Mouse (Mus musculus): Measurements from ENCODE around the gene Pkig. TPM values are rescaled to one million over a fixed set of nuclear protein-coding genes. Genes with fewer than 3 reads are reported as not detected.

Gene Pkig
- polyA plus RNA-seq, 1 experiment from 2014 or later: 105 TPM

- no peaks in the 10 kb centered on the region for H3K27me3 ChIP-seq
- no peak overlapping the region for H3K4me2 ChIP-seq
- peaks cover 19% of the 10 kb centered on the region; the same call in 1 of the 2 replicates for H3K4me1 ChIP-seq
- H3K9ac ChIP-seq: no peak overlapping the region
- no peaks in the 10 kb centered on the region for H3K9me3 ChIP-seq
- H3K27ac ChIP-seq: no peak overlapping the region
- ATAC-seq (ENCODE audit: insufficient number of reproducible peaks, insufficient read depth, low FRiP score, low TSS enrichment, low read depth): no peak
- 80% methylated on average over 3 of the region's 3 CpGs for WGBS
- H3K36me3 ChIP-seq: no peaks in the 10 kb centered on the region
- no peak overlapping the region for H3K4me3 ChIP-seq
Measured at GRCm38 (mm10) chr2:163713340-163713739, 55.2 kb downstream of the Pkig start.

DNA sequence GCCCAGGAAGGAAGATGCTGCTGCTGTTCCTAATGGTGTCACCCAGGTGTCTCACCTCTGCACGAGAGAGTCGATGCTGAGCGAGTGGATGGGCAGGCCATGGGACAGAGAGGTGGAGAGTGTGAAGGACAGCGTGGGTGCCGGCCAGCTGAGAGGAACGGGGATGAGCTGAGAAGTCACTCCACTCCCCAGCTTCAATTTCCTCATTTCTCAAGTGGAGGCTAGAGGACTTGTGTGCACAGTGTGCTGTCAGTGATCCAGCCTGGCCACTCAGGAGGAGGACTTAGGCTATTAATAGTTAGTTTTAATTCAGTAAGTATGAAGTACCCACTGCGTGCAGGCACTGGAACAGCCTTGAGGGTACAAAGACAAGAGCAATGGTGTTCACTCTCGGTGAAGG is 58.3 kb downstream of the Pkig start:
- peaks cover 24% of the 10 kb centered on the region for H3K4me1 ChIP-seq
- no peak overlapping the region for H3K4me3 ChIP-seq
- no peak for ATAC-seq (ENCODE audit: insufficient number of reproducible peaks, insufficient read depth, low FRiP score, low TSS enrichment, low read depth)
- no peaks in the 10 kb centered on the region for H3K36me3 ChIP-seq
- 61% methylated on average over 8 of the region's 8 CpGs for WGBS
- no peak overlapping the region for H3K4me2 ChIP-seq
- H3K27ac ChIP-seq: peak overlapping the region; percentile 55; the same call in 1 of the 2 replicates
- H3K9ac ChIP-seq: 0 out of 2 replicates have a peak overlapping the region, but pooled peaks have one; percentile 40
- H3K9me3 ChIP-seq: no peaks in the 10 kb centered on the region
- no peaks in the 10 kb centered on the region for H3K27me3 ChIP-seq

DNA sequence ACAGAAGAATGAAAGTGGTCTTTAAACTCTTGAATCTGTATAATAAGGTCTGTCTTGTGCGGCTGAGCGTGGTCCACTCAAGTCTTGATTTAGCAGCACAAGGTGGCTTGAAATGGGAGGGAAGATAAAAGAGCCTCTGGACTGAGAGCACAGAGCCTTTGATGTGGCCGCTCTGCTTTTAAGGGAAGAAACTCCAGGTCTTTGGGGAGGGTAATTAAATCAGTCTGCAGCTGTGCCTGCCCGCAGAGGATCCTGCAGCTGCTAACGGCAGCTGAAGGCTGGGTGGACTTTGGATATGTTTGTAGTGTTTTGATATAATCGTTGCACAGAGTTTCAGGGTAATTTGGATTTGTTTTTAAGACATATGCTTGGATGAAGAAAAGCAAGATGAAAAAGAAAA is 58.7 kb downstream of the Pkig start:
- peak overlapping the region; percentile 55; the same call in 1 of the 2 replicates for H3K27ac ChIP-seq
- peaks cover 24% of the 10 kb centered on the region for H3K4me1 ChIP-seq
- no peak overlapping the region for H3K4me3 ChIP-seq
- H3K9me3 ChIP-seq: no peaks in the 10 kb centered on the region
- H3K9ac ChIP-seq: no peak overlapping the region
- H3K36me3 ChIP-seq: 0 out of 2 replicates have a peak, but pooled peaks cover 2% of the 10 kb centered on the region
- H3K4me2 ChIP-seq: no peak overlapping the region
- no peaks in the 10 kb centered on the region for H3K27me3 ChIP-seq
- no peak for ATAC-seq (ENCODE audit: insufficient number of reproducible peaks, insufficient read depth, low FRiP score, low TSS enrichment, low read depth)
- 9% methylated on average over 6 of the region's 6 CpGs for WGBS

DNA sequence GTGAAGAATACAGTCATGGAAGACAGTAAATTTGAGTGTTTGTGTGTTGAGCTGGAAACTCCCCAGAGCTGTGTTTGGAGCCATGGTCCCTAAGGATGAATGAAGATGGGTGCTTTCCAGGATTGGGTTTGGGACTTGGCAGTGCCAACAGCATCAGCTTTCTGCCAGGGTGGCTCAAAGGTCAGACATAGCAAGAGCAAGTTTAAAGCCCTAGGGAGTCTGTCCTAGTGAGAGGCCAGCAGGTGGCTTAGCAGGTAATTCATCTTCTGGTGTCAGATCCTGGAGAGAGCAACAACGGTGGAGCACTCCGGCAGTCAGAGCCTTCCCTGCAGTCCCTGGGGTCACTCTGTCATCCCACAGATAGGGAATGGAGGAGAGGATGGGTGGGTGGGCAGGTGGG is 60.3 kb downstream of the Pkig start:
- Histone ChIP-seq H3K27me3 (no peaks in the 10 kb centered on the region), H3K4me3 (no peak overlapping the region), H3K36me3 (0 out of 2 replicates have a peak, but pooled peaks cover 15% of the 10 kb centered on the region), H3K4me1 (peaks cover 19% of the 10 kb centered on the region), H3K4me2 (no peak overlapping the region), H3K9ac (0 out of 2 replicates have a peak overlapping the region, but pooled peaks have one; percentile 38), H3K9me3 (no peaks in the 10 kb centered on the region), H3K27ac (no peak overlapping the region)
- WGBS: 68% methylated on average over 2 of the region's 2 CpGs
- no peak for ATAC-seq (ENCODE audit: insufficient number of reproducible peaks, insufficient read depth, low FRiP score, low TSS enrichment, low read depth)

- H3K4me3 ChIP-seq: no peak overlapping the region
- no peak overlapping the region for H3K27ac ChIP-seq
- H3K36me3 ChIP-seq: 0 out of 2 replicates have a peak, but pooled peaks cover 15% of the 10 kb centered on the region
- H3K4me1 ChIP-seq: peaks cover 19% of the 10 kb centered on the region
- peak; percentile 40; the same call in 1 of the 2 replicates for ATAC-seq (ENCODE audit: insufficient number of reproducible peaks, insufficient read depth, low FRiP score, low TSS enrichment, low read depth)
- H3K9ac ChIP-seq: 0 out of 2 replicates have a peak overlapping the region, but pooled peaks have one; percentile 38
- WGBS: 45% methylated on average over 9 of the region's 9 CpGs
- no peaks in the 10 kb centered on the region for H3K27me3 ChIP-seq
- no peaks in the 10 kb centered on the region for H3K9me3 ChIP-seq
- no peak overlapping the region for H3K4me2 ChIP-seq
Measured at GRCm38 (mm10) chr2:163718951-163719603, 60.9 kb downstream of the Pkig start.

- 51% methylated on average over 4 of the region's 4 CpGs for WGBS
- no peak for ATAC-seq (ENCODE audit: insufficient number of reproducible peaks, insufficient read depth, low FRiP score, low TSS enrichment, low read depth)
- no peaks in the 10 kb centered on the region for H3K9me3 ChIP-seq
- no peak overlapping the region for H3K27ac ChIP-seq
- 0 out of 2 replicates have a peak, but pooled peaks cover 15% of the 10 kb centered on the region for H3K36me3 ChIP-seq
- H3K27me3 ChIP-seq: no peaks in the 10 kb centered on the region
- no peak overlapping the region for H3K9ac ChIP-seq
- H3K4me2 ChIP-seq: no peak overlapping the region
- H3K4me3 ChIP-seq: no peak overlapping the region
- peaks cover 19% of the 10 kb centered on the region for H3K4me1 ChIP-seq
Measured at GRCm38 (mm10) chr2:163719616-163720015, 61.4 kb downstream of the Pkig start.

DNA sequence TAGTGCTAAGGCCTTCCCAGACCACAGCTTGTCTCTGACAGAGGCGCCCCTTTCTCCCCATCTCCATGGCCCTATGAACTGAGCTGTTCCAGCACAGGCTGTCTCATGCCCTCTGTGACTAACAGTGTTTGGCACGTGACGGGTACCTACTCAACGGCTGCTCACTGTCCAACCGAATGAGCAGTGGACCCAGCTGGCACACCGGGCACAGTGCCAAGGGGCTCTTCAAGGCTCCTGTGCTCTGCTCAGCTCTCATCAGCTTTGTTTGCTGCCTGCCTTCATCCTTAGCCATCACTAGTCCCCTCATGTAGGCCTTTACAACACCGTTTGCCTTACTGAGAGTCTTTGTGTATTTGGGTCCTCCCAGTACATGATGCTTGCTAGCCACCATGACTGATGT is 64.4 kb downstream of the Pkig start:
- Histone ChIP-seq H3K9me3 (no peaks in the 10 kb centered on the region), H3K27ac (no peak overlapping the region), H3K4me3 (no peak overlapping the region), H3K27me3 (no peaks in the 10 kb centered on the region), H3K9ac (no peak overlapping the region), H3K4me1 (peaks cover 5% of the 10 kb centered on the region; the same call in 1 of the 2 replicates), H3K4me2 (no peak overlapping the region), H3K36me3 (peaks cover 36% of the 10 kb centered on the region)
- WGBS: 84% methylated on average over 7 of the region's 7 CpGs
- no peak for ATAC-seq (ENCODE audit: insufficient number of reproducible peaks, insufficient read depth, low FRiP score, low TSS enrichment, low read depth)

DNA sequence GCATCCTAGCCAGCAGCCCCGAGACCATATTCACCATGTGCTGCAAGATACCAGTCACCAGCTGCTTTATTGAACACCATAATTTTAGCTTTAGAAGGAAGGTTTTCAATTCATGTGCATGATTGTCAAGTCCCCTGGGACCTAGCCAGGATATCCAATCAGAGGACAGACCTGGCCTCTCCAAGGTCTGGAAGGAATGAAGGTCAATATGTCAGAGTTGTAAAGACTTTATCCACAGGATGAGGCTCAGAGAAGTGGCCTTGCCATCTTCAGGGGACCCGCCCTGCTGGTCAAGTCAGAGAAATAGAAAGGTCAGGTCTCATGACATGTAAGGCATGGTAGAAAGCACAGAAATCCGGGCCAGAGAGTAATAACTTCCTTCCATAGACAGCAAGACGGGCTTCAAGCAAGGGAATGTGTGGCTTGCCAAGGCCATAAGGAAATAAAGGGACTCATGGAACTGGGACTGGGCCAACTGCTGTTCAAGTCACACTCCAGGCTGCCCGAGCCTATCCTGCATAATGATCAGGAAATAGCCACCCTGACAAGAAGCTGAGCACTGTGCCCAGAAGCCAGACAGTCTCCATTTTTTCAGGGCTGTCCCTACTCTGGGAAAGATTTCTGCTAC is 68.7 kb downstream of the Pkig start:
- Histone ChIP-seq H3K27me3 (no peaks in the 10 kb centered on the region), H3K36me3 (peaks cover 63% of the 10 kb centered on the region), H3K4me3 (no peak overlapping the region), H3K9ac (no peak overlapping the region), H3K4me2 (no peak overlapping the region), H3K4me1 (no peaks in the 10 kb centered on the region), H3K9me3 (no peaks in the 10 kb centered on the region), H3K27ac (no peak overlapping the region)
- no peak for ATAC-seq (ENCODE audit: insufficient number of reproducible peaks, insufficient read depth, low FRiP score, low TSS enrichment, low read depth)
- 70% methylated on average over 5 of the region's 5 CpGs for WGBS

GRCm38 (mm10) chr2:163728300-163728699 is 70.1 kb downstream of the Pkig start:
- H3K4me1 ChIP-seq: no peaks in the 10 kb centered on the region
- H3K27ac ChIP-seq: no peak overlapping the region
- no peak overlapping the region for H3K9ac ChIP-seq
- no peak overlapping the region for H3K4me3 ChIP-seq
- H3K27me3 ChIP-seq: no peaks in the 10 kb centered on the region
- peaks cover 62% of the 10 kb centered on the region for H3K36me3 ChIP-seq
- ATAC-seq (ENCODE audit: insufficient number of reproducible peaks, insufficient read depth, low FRiP score, low TSS enrichment, low read depth): no peak
- WGBS: 82% methylated on average over 4 of the region's 4 CpGs
- H3K9me3 ChIP-seq: no peaks in the 10 kb centered on the region
- no peak overlapping the region for H3K4me2 ChIP-seq

GRCm38 (mm10) chr2:163732021-163732420 is 73.8 kb downstream of the Pkig start:
- Histone ChIP-seq H3K27ac (no peak overlapping the region), H3K9ac (no peak overlapping the region), H3K9me3 (no peaks in the 10 kb centered on the region), H3K4me1 (no peaks in the 10 kb centered on the region), H3K4me2 (no peak overlapping the region), H3K4me3 (no peak overlapping the region), H3K36me3 (peaks cover 45% of the 10 kb centered on the region), H3K27me3 (no peaks in the 10 kb centered on the region)
- ATAC-seq (ENCODE audit: insufficient number of reproducible peaks, insufficient read depth, low FRiP score, low TSS enrichment, low read depth): no peak
- 90% methylated on average over 11 of the region's 11 CpGs for WGBS

GRCm38 (mm10) chr2:163735163-163735562 is 77.0 kb downstream of the Pkig start:
- Histone ChIP-seq H3K4me1 (no peaks in the 10 kb centered on the region), H3K9ac (no peak overlapping the region), H3K9me3 (no peaks in the 10 kb centered on the region), H3K36me3 (peaks cover 27% of the 10 kb centered on the region), H3K4me2 (no peak overlapping the region), H3K4me3 (no peak overlapping the region), H3K27ac (no peak overlapping the region), H3K27me3 (no peaks in the 10 kb centered on the region)
- 93% methylated on average over 9 of the region's 9 CpGs for WGBS
- ATAC-seq (ENCODE audit: insufficient number of reproducible peaks, insufficient read depth, low FRiP score, low TSS enrichment, low read depth): no peak

DNA sequence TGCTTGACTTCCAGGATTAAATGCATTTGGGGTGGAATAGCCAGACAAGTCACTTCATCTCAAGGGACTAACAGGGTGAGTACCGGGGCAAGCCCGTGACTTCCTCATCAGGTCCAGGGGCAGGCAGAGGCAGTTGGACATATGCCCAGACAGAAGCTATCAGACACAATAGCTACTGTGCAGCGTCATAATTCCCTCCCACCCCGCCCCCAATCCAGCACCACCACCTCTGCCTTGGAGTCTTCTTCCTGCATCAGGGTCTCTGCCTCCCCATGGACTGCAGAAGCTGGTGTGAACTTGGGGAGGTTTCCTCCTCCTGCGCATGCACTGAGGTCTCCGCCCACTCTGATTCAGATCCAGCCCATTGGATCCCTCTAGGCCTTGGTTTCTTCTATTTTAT is 77.8 kb downstream of the Pkig start:
- peaks cover 19% of the 10 kb centered on the region for H3K36me3 ChIP-seq
- no peak overlapping the region for H3K27ac ChIP-seq
- H3K4me2 ChIP-seq: no peak overlapping the region
- no peak overlapping the region for H3K9ac ChIP-seq
- ATAC-seq (ENCODE audit: insufficient number of reproducible peaks, insufficient read depth, low FRiP score, low TSS enrichment, low read depth): no peak
- H3K9me3 ChIP-seq: no peaks in the 10 kb centered on the region
- no peaks in the 10 kb centered on the region for H3K4me1 ChIP-seq
- no peaks in the 10 kb centered on the region for H3K27me3 ChIP-seq
- 79% methylated on average over 6 of the region's 6 CpGs for WGBS
- no peak overlapping the region for H3K4me3 ChIP-seq

Data from embryonic facial prominence, embryonic 13.5 days (tissue).